Mouse (Mus musculus) megakaryocyte, embryonic 14.5 days (primary cell): ENCODE data around the gene Tas1r1.

Experiments used
- FLI1 ChIP-seq: IDR thresholded peaks from 2 replicates; pipeline ENCODE4 v1.6.1; 2012; ENCODE audit warnings: low read length, inconsistent platforms, mixed read lengths
- GATA1 ChIP-seq: IDR thresholded peaks from 3 replicates; pipeline ENCODE4 v1.6.1; 2012; ENCODE audit warnings: mixed read lengths, low read length, inconsistent platforms, borderline replicate concordance

DNA sequence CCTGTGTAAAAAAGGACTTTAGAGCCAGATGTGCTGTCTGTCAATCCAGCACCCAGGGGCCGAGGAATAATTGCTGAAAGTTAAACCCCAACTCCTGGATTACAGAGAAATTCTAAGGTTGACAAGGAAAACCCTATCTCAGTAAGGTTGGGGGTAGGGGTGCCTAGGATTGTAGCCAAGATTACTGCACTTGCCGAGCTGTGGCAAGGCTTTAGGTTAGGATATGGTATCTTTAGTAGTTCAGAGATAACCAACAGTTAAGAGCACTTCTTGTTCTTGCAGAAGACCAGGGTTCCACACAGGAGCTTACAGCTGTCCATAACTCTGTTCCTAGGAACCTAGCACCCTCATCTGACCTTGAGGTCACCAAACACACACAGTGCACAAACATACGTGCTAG is 40.7 kb downstream of the Tas1r1 start:
- TF ChIP-seq GATA1 (no peak), FLI1 (no peak)
